Mouse (Mus musculus) forebrain, embryonic 14.5 days (tissue): ENCODE measurements around the gene Ctss. TPM values are rescaled to one million over a fixed set of nuclear protein-coding genes. Genes with fewer than 3 reads are reported as not detected.
"Not testable (repeated sequence)": the region's sequence is repeated elsewhere in the genome, so short reads cannot be mapped to it uniquely, and the experiment has no call there.

Experiments used
- ATAC-seq: fragments of 200-750 bp; cut with Nextera tagmentation; 2 replicates; pipeline ENCODE4 v1.8.0; 2017; ENCODE audit warnings: mild to moderate bottlenecking, moderate library complexity
- DNase-seq: peaks from one replicate; pipeline ENCODE4 v3.0.0-alpha.2; 2015; ENCODE audit warnings: low spot score
- H3K27ac ChIP-seq: fragments of 300-500 bp; sonication (generic); 2 replicates; pipeline ENCODE4 v1.5.1; 2014; ENCODE audit warnings: low read depth, mild to moderate bottlenecking, control low read depth, low read length, moderate library complexity
- H3K27me3 ChIP-seq: fragments of 300-500 bp; sonication (generic); replicated peaks from 2 replicates; pipeline ENCODE4 v1.6.1; 2014; ENCODE audit warnings: low read length, control low read depth, mixed read lengths; ENCODE audit not compliant: control insufficient read depth, insufficient read depth
- H3K36me3 ChIP-seq: fragments of 300-500 bp; sonication (generic); 2 replicates; pipeline ENCODE4 v1.6.1; 2014; ENCODE audit warnings: low read length, control low read depth; ENCODE audit not compliant: control insufficient read depth, insufficient read depth
- H3K4me1 ChIP-seq: fragments of 300-500 bp; sonication (generic); 2 replicates; pipeline ENCODE4 v1.6.1; 2014; ENCODE audit warnings: antibody characterized with exemption, low read length, control low read depth; ENCODE audit not compliant: control insufficient read depth, insufficient read depth
- H3K4me2 ChIP-seq: fragments of 300-500 bp; sonication (generic); 2 replicates; pipeline ENCODE4 v1.6.1; 2014; ENCODE audit warnings: mild to moderate bottlenecking, control low read depth, low read length
- H3K4me3 ChIP-seq: fragments of 300-500 bp; sonication (generic); 2 replicates; pipeline ENCODE4 v1.5.1; 2014; ENCODE audit warnings: low read depth, low read length, control low read depth
- H3K9ac ChIP-seq: fragments of 300-500 bp; sonication (generic); 2 replicates; pipeline ENCODE4 v1.6.1; 2014; ENCODE audit warnings: mild to moderate bottlenecking, low read length, control low read depth, moderate library complexity
- H3K9me3 ChIP-seq: fragments of 300-500 bp; sonication (generic); replicated peaks from 2 replicates; pipeline ENCODE4 v1.6.1; 2016; ENCODE audit warnings: low read length, control low read depth, mixed read lengths; ENCODE audit not compliant: control insufficient read depth
- WGBS: fragments of 180-500 bp; shearing (Covaris S2); extraction: QIAGEN DNeasy Blood & Tissue Kit; methylation state at CpG from one replicate; pipeline ENCODE4 v1.1.7; 2014; 5-methylcytosine and 5-hydroxymethylcytosine counted together
- polyA plus RNA-seq: library from polyadenylated mRNA; unstranded; fragments of >200 nt; fragmentation: Nextera tagmentation; extraction: Ambion mirVana; gene quantifications from 2 replicates; pipeline ENCODE4 v1.2.1, GENCODE M21; 2014

Ctss gene
- polyA plus RNA-seq, 1 experiment from 2014 or later: 14.4 TPM

DNA sequence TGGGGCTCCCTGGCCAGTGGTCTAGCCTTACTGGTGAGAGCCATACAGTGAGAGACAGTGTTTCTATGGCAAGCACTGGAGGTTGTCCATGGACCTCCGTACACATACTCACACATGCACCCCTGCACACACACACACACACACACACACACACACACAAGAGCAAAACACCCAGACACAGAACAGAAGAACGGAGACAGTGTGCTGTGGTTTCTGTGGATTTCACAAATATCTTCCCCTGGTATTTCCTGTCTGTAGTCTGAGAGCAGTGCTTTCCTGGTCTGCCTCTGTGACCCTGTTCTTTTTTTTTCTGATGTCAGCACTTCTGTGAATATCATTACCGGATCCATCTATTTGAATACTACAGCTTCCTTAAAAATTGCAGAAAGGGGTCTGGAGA lies 2.9 kb upstream of the Ctss start:
- no peak overlapping the region for H3K9ac ChIP-seq
- WGBS: 91% methylated on average over 3 of the region's 3 CpGs
- no peak overlapping the region for H3K4me3 ChIP-seq
- H3K9me3 ChIP-seq: no peaks in the 10 kb centered on the region
- H3K27me3 ChIP-seq: no peaks in the 10 kb centered on the region
- H3K4me1 ChIP-seq: no peaks in the 10 kb centered on the region
- no peak for ATAC-seq
- H3K4me2 ChIP-seq: no peak overlapping the region
- DNase-seq: no peak
- no peaks in the 10 kb centered on the region for H3K36me3 ChIP-seq
- no peak overlapping the region for H3K27ac ChIP-seq

DNA sequence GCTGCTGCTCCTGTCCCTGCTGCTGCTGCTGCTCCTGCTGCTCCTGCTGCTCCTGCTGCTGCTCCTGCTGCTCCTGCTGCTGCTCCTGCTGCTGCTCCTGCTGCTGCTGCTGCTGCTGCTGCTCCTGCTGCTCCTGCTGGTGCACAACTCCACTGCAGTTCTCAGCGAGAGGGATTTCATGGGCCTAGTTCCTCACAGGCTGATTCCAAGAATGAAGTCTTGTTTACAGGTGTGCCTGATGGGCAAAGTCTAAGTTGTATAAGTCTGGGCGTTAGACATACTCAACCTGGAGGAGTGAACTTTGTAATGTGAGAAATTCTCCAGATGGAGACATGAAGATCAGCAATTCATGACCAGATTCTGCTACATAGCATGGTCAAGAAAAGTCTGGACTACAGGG lies 1.9 kb upstream of the Ctss start:
- no peaks in the 10 kb centered on the region for H3K36me3 ChIP-seq
- H3K4me1 ChIP-seq: no peaks in the 10 kb centered on the region
- no peak overlapping the region for H3K4me3 ChIP-seq
- no peak overlapping the region for H3K27ac ChIP-seq
- 78% methylated on average over 2 of the region's 2 CpGs for WGBS
- ATAC-seq: no peak
- no peak overlapping the region for H3K4me2 ChIP-seq
- DNase-seq: no peak
- no peak overlapping the region for H3K9ac ChIP-seq
- no peaks in the 10 kb centered on the region for H3K27me3 ChIP-seq
- no peaks in the 10 kb centered on the region for H3K9me3 ChIP-seq

DNA sequence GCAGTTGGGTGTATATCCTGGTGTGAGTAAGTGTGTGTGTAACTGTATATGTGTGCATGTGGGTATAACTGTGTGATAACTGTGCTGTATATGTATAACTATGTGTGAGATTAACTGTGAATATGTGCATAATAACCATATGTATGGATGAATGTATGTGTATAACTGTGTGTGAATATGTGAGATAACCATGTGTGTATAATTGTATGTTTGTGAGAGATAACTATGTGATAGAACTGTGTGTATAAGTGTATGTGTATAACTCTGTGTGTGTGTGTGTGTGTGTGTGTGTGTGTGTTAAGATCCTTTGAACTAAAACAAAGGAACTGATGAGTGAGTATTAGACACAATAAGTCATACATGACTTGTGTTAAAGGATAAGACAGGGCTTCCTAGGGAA lies 475 bp upstream of the Ctss start:
- Histone ChIP-seq H3K27me3 (no peaks in the 10 kb centered on the region), H3K9ac (no peak overlapping the region), H3K4me3 (no peak overlapping the region), H3K36me3 (no peaks in the 10 kb centered on the region), H3K4me2 (no peak overlapping the region), H3K4me1 (no peaks in the 10 kb centered on the region), H3K27ac (no peak overlapping the region), H3K9me3 (no peaks in the 10 kb centered on the region)
- no peak for ATAC-seq
- DNase-seq: no peak

DNA sequence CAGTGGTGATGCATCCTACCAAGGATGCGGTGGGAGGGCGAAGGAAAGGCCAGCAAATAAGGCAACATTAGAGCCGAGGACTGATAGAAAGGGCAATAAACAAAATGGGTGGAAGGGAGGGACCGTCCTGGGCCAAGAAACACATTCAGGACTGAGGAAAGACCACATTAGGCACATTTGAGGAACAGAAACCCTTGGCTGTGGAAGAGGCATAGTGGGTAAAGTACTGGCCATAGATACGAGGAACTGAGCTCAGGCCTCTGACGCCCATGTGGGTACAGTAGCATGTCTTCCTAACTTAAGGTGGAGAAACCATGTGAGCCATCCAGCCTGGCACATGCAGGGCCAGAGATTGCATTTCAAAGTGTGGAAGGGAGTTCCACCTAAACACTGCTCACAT lies 3.2 kb downstream of the Ctss start:
- H3K27ac ChIP-seq: no peak overlapping the region
- DNase-seq: no peak
- H3K36me3 ChIP-seq: no peaks in the 10 kb centered on the region
- H3K27me3 ChIP-seq: no peaks in the 10 kb centered on the region
- no peak overlapping the region for H3K4me3 ChIP-seq
- H3K4me2 ChIP-seq: no peak overlapping the region
- WGBS: 93% methylated on average over 6 of the region's 6 CpGs
- H3K9me3 ChIP-seq: no peaks in the 10 kb centered on the region
- no peaks in the 10 kb centered on the region for H3K4me1 ChIP-seq
- H3K9ac ChIP-seq: no peak overlapping the region
- ATAC-seq: no peak

DNA sequence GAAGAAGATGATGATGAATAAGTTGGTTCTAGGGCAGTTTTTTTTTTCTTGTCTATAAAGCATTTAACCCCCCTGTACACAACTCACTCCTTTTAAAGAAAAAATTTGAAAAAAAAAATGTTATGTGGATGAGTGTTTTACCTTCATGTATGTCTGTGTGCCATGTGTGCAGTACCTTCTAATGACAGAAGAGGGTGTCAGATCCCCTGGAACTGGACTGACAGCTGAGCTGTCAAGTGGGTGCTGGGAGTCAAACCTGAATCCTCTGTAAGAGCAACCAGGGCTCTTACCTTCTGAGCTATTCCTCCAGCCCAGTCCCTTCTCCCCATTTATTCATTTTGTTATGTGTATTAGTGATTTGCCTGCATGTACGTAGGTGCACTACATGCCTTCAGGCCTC lies 4.4 kb downstream of the Ctss start:
- Histone ChIP-seq H3K27ac (no peak overlapping the region), H3K4me2 (no peak overlapping the region), H3K4me3 (no peak overlapping the region), H3K36me3 (no peaks in the 10 kb centered on the region), H3K27me3 (no peaks in the 10 kb centered on the region), H3K4me1 (no peaks in the 10 kb centered on the region), H3K9ac (no peak overlapping the region), H3K9me3 (no peaks in the 10 kb centered on the region)
- ATAC-seq (no peak), DNase-seq (no peak)
- 93% methylated on average over 1 of the region's 1 CpGs for WGBS

DNA sequence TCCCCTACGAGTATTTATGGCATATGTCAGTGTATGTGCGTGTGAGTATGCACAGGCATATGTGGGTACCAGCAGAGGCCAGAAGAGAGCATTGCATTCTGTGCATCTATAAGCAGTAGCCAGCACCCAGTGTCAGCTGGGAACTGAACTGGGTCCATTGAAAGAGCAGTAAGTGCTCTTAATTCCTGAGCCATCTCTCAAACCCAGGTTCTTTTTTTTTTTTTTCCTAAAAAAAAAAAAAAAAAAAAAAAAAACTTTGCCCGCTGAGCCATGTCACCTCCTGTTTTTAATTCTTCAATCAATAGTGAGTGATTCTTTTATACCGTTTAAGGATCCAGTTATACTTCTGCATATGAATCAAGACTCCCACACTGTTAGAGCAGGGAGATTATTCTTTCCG lies 6.8 kb downstream of the Ctss start:
- no peak overlapping the region for H3K4me2 ChIP-seq
- H3K27ac ChIP-seq: no peak overlapping the region
- H3K9me3 ChIP-seq: no peaks in the 10 kb centered on the region
- H3K9ac ChIP-seq: no peak overlapping the region
- H3K4me1 ChIP-seq: no peaks in the 10 kb centered on the region
- WGBS: 88% methylated on average over 5 of the region's 5 CpGs
- H3K4me3 ChIP-seq: no peak overlapping the region
- DNase-seq (no peak), ATAC-seq (no peak)
- no peaks in the 10 kb centered on the region for H3K27me3 ChIP-seq
- no peaks in the 10 kb centered on the region for H3K36me3 ChIP-seq

DNA sequence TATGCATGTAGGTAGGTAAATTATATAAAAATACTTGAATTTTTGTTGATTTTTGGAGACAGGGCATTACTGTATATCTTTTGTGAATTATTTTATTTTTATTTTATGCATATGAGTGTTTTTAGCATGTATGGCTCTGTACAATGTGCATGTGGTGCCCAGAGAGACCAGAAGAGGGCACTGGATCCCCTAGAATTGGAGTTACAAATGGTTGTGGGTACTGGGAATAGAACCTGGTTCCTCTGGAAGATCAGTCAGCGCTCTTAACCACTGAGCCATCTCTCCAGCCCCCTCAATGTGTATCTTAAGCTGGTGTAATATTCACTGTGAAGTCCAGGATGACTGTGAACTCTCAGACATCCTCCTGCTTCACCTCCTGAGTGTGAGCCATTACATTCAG lies 8.3 kb downstream of the Ctss start:
- H3K9me3 ChIP-seq: no peaks in the 10 kb centered on the region
- DNase-seq (no peak), ATAC-seq (no peak)
- H3K4me3 ChIP-seq: no peak overlapping the region
- WGBS: 84% methylated on average over 1 of the region's 1 CpGs
- H3K9ac ChIP-seq: no peak overlapping the region
- H3K27me3 ChIP-seq: no peaks in the 10 kb centered on the region
- no peaks in the 10 kb centered on the region for H3K36me3 ChIP-seq
- no peak overlapping the region for H3K27ac ChIP-seq
- no peak overlapping the region for H3K4me2 ChIP-seq
- no peaks in the 10 kb centered on the region for H3K4me1 ChIP-seq

DNA sequence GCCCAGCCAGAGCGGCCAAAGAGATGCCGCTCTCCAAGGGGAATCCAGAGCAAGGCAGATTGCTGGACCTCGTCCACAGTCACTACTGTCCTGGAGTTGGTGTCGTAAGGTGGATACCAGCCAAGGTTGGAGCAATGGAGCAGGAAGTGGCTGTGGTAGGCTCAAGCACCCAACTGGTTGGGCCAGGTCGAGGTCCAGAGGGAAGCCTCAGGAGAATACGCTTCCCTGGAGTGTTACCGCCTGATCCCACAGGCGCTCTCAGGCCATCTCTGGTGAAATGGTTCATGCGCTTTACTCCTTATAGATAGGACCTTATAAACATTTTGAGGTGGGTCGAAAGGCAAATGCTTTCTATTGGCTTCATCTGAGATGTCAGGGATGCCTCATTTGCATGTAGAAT lies 12.3 kb downstream of the Ctss start:
- Histone ChIP-seq H3K36me3 (no peaks in the 10 kb centered on the region), H3K27me3 (no peaks in the 10 kb centered on the region), H3K27ac (no peak overlapping the region), H3K4me3 (no peak overlapping the region), H3K9me3 (no peaks in the 10 kb centered on the region), H3K9ac (no peak overlapping the region), H3K4me1 (no peaks in the 10 kb centered on the region), H3K4me2 (no peak overlapping the region)
- ATAC-seq: no peak
- no peak for DNase-seq
- 95% methylated on average over 10 of the region's 10 CpGs for WGBS

DNA sequence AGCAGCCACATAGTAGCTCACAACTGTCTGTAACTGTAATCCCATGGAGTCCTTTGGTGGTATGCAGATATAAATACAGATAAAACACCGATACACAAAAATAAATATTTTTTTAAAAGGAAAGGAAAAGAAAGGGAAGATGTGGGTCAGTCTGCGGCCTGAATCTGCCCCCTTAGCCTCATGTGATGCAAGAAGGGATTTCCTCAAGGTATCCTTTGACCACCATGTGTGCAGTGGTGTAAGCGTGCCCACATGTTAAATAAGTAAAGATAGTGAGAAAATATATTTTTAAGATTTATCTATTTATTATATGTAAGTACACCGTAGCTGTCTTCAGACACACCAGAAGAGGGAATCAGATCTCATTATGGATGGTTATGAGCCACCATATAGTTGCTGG lies 13.3 kb downstream of the Ctss start:
- Histone ChIP-seq H3K27ac (no peak overlapping the region), H3K4me1 (no peaks in the 10 kb centered on the region), H3K27me3 (no peaks in the 10 kb centered on the region), H3K9ac (no peak overlapping the region), H3K9me3 (no peaks in the 10 kb centered on the region), H3K36me3 (no peaks in the 10 kb centered on the region), H3K4me3 (no peak overlapping the region), H3K4me2 (no peak overlapping the region)
- DNase-seq: no peak
- no peak for ATAC-seq
- 96% methylated on average over 4 of the region's 4 CpGs for WGBS

DNA sequence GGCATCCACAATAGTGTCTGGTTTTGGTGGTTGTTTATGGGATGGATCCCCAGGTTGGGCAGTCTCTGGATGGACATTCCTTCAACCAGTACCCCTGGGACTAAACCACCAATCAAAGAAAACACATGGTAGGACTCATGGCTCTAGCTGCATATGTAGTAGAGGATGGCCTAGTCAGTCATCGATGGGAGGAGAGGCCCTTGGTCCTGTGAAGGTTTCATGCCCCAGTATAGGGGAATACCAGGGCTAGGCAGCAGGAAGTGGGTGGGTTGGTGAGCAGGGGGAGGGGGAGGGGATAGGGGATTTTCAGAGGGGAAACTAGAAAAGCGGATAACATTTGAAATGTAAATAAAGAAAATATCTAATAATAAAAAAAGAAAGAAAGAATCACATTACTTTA lies 14.6 kb downstream of the Ctss start:
- ATAC-seq, H3K27ac ChIP-seq, H3K27me3 ChIP-seq, H3K9me3 ChIP-seq, H3K4me3 ChIP-seq, H3K4me2 ChIP-seq, DNase-seq, H3K9ac ChIP-seq, H3K4me1 ChIP-seq, H3K36me3 ChIP-seq: not testable (repeated sequence)
- WGBS: 91% methylated on average over 2 of the region's 2 CpGs
